Mouse (Mus musculus): ENCODE results near the gene Pla2g3. TPM values are rescaled to one million over a fixed set of nuclear protein-coding genes. Genes with fewer than 3 reads are reported as not detected.
A peak's percentile ranks its signal among the peaks of the same experiment; 100 is the strongest.

Pla2g3 gene
- not detected for total RNA-seq (2021)
- long read RNA-seq, experiment 1, result 0 reads
- long read RNA-seq, experiment 2, result 0 reads

- no peak for DNase-seq (ENCODE audit: low spot score)
These were observed at the start of gene Pla2g3 for GRCm38 (mm10) chr11:3487952-3488570. Gene Pla2g3 (plus strand): TSS chr11:3488284.

- DNase-seq (ENCODE audit: low spot score), result peak; percentile 66
These were observed 46.2 kb upstream of the Pla2g3 start for GRCm38 (mm10) chr11:3441696-3442443.

GRCm38 (mm10) chr11:3442677-3443076, 45.4 kb upstream of the Pla2g3 start:
- no peak for DNase-seq (ENCODE audit: low spot score)

GRCm38 (mm10) chr11:3443091-3443490, 45.0 kb upstream of the Pla2g3 start:
- DNase-seq (ENCODE audit: low spot score), result no peak

- DNase-seq (ENCODE audit: low spot score), result no peak
These were observed 43.2 kb upstream of the Pla2g3 start for GRCm38 (mm10) chr11:3444875-3445274.

GRCm38 (mm10) chr11:3451701-3452163, 36.4 kb upstream of the Pla2g3 start:
- no peak for DNase-seq (ENCODE audit: low spot score)

GRCm38 (mm10) chr11:3452167-3452639, 35.9 kb upstream of the Pla2g3 start, which contains the start of gene Rnf185:
Gene Rnf185 (minus strand): TSS chr11:3452363.
- DNase-seq (ENCODE audit: low spot score), result peak; percentile 96

- DNase-seq (ENCODE audit: low spot score), result no peak
These were observed 35.3 kb upstream of the Pla2g3 start for GRCm38 (mm10) chr11:3452769-3453168.

GRCm38 (mm10) chr11:3453467-3453866, 34.6 kb upstream of the Pla2g3 start:
- peak; percentile 20 for DNase-seq (ENCODE audit: low spot score)

- DNase-seq (ENCODE audit: low spot score), result no peak
These were observed 33.6 kb upstream of the Pla2g3 start for GRCm38 (mm10) chr11:3454506-3454905.

- DNase-seq (ENCODE audit: low spot score), result peak; percentile 57
These were observed 31.7 kb upstream of the Pla2g3 start for GRCm38 (mm10) chr11:3456354-3456753.

- DNase-seq (ENCODE audit: low spot score), result no peak
These were observed 29.5 kb upstream of the Pla2g3 start for GRCm38 (mm10) chr11:3458428-3459104.

GRCm38 (mm10) chr11:3459105-3459468, 29.0 kb upstream of the Pla2g3 start:
- DNase-seq (ENCODE audit: low spot score), result no peak

- DNase-seq (ENCODE audit: low spot score), result no peak
These were observed 25.2 kb upstream of the Pla2g3 start for GRCm38 (mm10) chr11:3462846-3463245.

- DNase-seq (ENCODE audit: low spot score), result no peak
These were observed 16.6 kb upstream of the Pla2g3 start for GRCm38 (mm10) chr11:3471448-3471850.

GRCm38 (mm10) chr11:3472484-3472883, 15.6 kb upstream of the Pla2g3 start:
- peak; percentile 86 for DNase-seq (ENCODE audit: low spot score)

- peak; percentile 32 for DNase-seq (ENCODE audit: low spot score)
These were observed 13.5 kb upstream of the Pla2g3 start for GRCm38 (mm10) chr11:3474480-3475115.

- no peak for DNase-seq (ENCODE audit: low spot score)
These were observed 12.6 kb upstream of the Pla2g3 start for GRCm38 (mm10) chr11:3475489-3475888.

GRCm38 (mm10) chr11:3483980-3484642, 4.0 kb upstream of the Pla2g3 start:
- DNase-seq (ENCODE audit: low spot score), result no peak

GRCm38 (mm10) chr11:3486349-3486748, 1.7 kb upstream of the Pla2g3 start:
- DNase-seq (ENCODE audit: low spot score), result no peak

GRCm38 (mm10) chr11:3489036-3489435, 952 bp downstream of the Pla2g3 start:
- no peak for DNase-seq (ENCODE audit: low spot score)
